Mouse (Mus musculus) CH12.LX (cell line): Measurements from ENCODE around the gene Mcm9. TPM values are rescaled to one million over a fixed set of nuclear protein-coding genes. Genes with fewer than 3 reads are reported as not detected.

ENCODE experiments used
- DNase-seq: peaks from one replicate; pipeline ENCODE4 v3.0.0-alpha.2; 2013; ENCODE audit errors: extremely low read depth
- H3K27ac ChIP-seq: 2 replicates; pipeline ENCODE4 v1.5.1; 2012; ENCODE audit warnings: low read depth, mild to moderate bottlenecking, control low read depth, moderate library complexity; ENCODE audit not compliant: insufficient read depth
- H3K27me3 ChIP-seq: replicated peaks from 2 replicates; pipeline ENCODE3; 2012; ENCODE audit warnings: inconsistent platforms
- H3K36me3 ChIP-seq, 2 experiments: replicated peaks in 1 of 2; 2 replicates each; pipeline versions ENCODE3 to v1.6.1; 2012; ENCODE audit warnings: inconsistent platforms in 1 of 2, low read length in 1 of 2, mild to moderate bottlenecking in 1 of 2, mixed read lengths in 1 of 2, moderate library complexity in 1 of 2; ENCODE audit not compliant: control insufficient read depth in 1 of 2, insufficient read depth in 1 of 2
- H3K4me1 ChIP-seq, 2 experiments: 2 replicates each; pipeline ENCODE4 v1.6.1; 2012; ENCODE audit warnings: inconsistent platforms in 1 of 2, moderate library complexity in 1 of 2; ENCODE audit not compliant: insufficient read depth in 2 of 2, control insufficient read depth in 1 of 2
- H3K4me2 ChIP-seq: 2 replicates; pipeline ENCODE4 v1.6.1; 2012; ENCODE audit warnings: low read depth, mild to moderate bottlenecking, control low read depth; ENCODE audit not compliant: poor library complexity, insufficient read depth, severe bottlenecking
- H3K4me3 ChIP-seq, 3 experiments: fragments of 150-350 bp in 1 of 3; sonication (generic) in 1 of 3; replicated peaks in 1 of 3; 2 replicates each; pipeline versions ENCODE3 to v1.5.1; 2011 to 2012; ENCODE audit warnings: low read depth in 2 of 3, low read length in 2 of 3, mild to moderate bottlenecking in 2 of 3, moderate library complexity in 2 of 3, control low read depth in 1 of 3, improper control_type of control experiment in 1 of 3, inconsistent platforms in 1 of 3, mixed read lengths in 1 of 3; ENCODE audit not compliant: poor library complexity in 1 of 3
- H3K79me2 ChIP-seq: replicated peaks from 2 replicates; pipeline ENCODE4 v1.6.1; 2012; ENCODE audit warnings: mild to moderate bottlenecking, moderate library complexity; ENCODE audit not compliant: control insufficient read depth, poor library complexity, insufficient read depth, severe bottlenecking; ENCODE audit errors: extremely low read depth
- H3K9ac ChIP-seq: 2 replicates; pipeline ENCODE4 v1.6.1; 2012; ENCODE audit warnings: low read depth, mild to moderate bottlenecking, control low read depth, moderate library complexity; ENCODE audit not compliant: insufficient read depth
- H3K9me3 ChIP-seq: replicated peaks from 2 replicates; pipeline ENCODE3; 2012; ENCODE audit warnings: low read length, inconsistent platforms, mixed read lengths
- BHLHE40 ChIP-seq: IDR thresholded peaks from 2 replicates; pipeline ENCODE4 v1.6.1; 2011; ENCODE audit warnings: mild to moderate bottlenecking, low read depth, low read length, improper control_type of control experiment
- CTCF ChIP-seq, 2 experiments: IDR thresholded peaks in 1 of 2; conservative IDR thresholded peaks in 1 of 2; 2 replicates each; pipeline ENCODE4 v1.5.1; 2011 to 2012; ENCODE audit warnings: low read depth in 2 of 2, low read length in 2 of 2, improper control_type of control experiment in 1 of 2, inconsistent platforms in 1 of 2, mild to moderate bottlenecking in 1 of 2, moderate library complexity in 1 of 2
- E2F4 ChIP-seq: IDR thresholded peaks from 2 replicates; pipeline ENCODE4 v1.6.1; 2011; ENCODE audit warnings: low read depth, low read length, improper control_type of control experiment; ENCODE audit not compliant: insufficient replicate concordance
- ELF1 ChIP-seq: IDR thresholded peaks from 2 replicates; pipeline ENCODE4 v1.6.1; 2014; ENCODE audit warnings: low read depth, mild to moderate bottlenecking, inconsistent platforms, low read length, improper control_type of control experiment
- ETS1 ChIP-seq: conservative IDR thresholded peaks from 2 replicates; pipeline ENCODE4 v1.6.1; 2012; ENCODE audit warnings: low read depth, mild to moderate bottlenecking, inconsistent platforms, low read length, improper control_type of control experiment, moderate library complexity
- MAFK ChIP-seq: IDR thresholded peaks from 2 replicates; pipeline ENCODE4 v1.6.1; 2011; ENCODE audit warnings: low read length, improper control_type of control experiment; ENCODE audit not compliant: insufficient replicate concordance
- MEF2A ChIP-seq: IDR thresholded peaks from 2 replicates; pipeline ENCODE4 v1.6.1; 2014; ENCODE audit warnings: low read depth, mild to moderate bottlenecking, inconsistent platforms, low read length, improper control_type of control experiment, borderline replicate concordance
- NELFE ChIP-seq: IDR thresholded peaks from 2 replicates; pipeline ENCODE4 v1.6.1; 2011; ENCODE audit warnings: low read depth, low read length, improper control_type of control experiment
- POLR2A ChIP-seq: IDR thresholded peaks from 2 replicates; pipeline ENCODE4 v1.6.1; 2011; ENCODE audit warnings: low read depth, mild to moderate bottlenecking, improper control_type of control experiment, low read length
- RAD21 ChIP-seq: IDR thresholded peaks from 2 replicates; pipeline ENCODE4 v1.6.1; 2011; ENCODE audit warnings: low read depth, mild to moderate bottlenecking, low read length, improper control_type of control experiment, moderate library complexity
- RCOR1 ChIP-seq: conservative IDR thresholded peaks from 2 replicates; pipeline ENCODE4 v1.6.1; 2012; ENCODE audit warnings: low read depth, mild to moderate bottlenecking, inconsistent platforms, low read length, improper control_type of control experiment
- UBTF ChIP-seq: IDR thresholded peaks from 2 replicates; pipeline ENCODE4 v1.6.1; 2012; ENCODE audit warnings: low read depth, mild to moderate bottlenecking, inconsistent platforms, low read length, improper control_type of control experiment, moderate library complexity
- USF1 ChIP-seq: IDR thresholded peaks from 2 replicates; pipeline ENCODE4 v1.6.1; 2014; ENCODE audit warnings: low read depth, mild to moderate bottlenecking, inconsistent platforms, low read length, improper control_type of control experiment
- ZNF384 ChIP-seq: IDR thresholded peaks from 2 replicates; pipeline ENCODE4 v1.6.1; 2012; ENCODE audit warnings: low read depth, low read length, improper control_type of control experiment, inconsistent platforms
- dilution Hi-C: fragments of 300-500 bp; cut with MboI; formaldehyde crosslinking; loops from 2 replicates; pipeline ENCODE4 v1.14.3; 2020; ENCODE audit warnings: low sequenced_read_pairs; ENCODE audit not compliant: extremely low pct_unique_long_range_greater_than_20kb, extremely low pct_ligation_motif_present
- in situ Hi-C: fragments of 300-500 bp; cut with MboI; formaldehyde crosslinking; loops from 3 replicates; pipeline ENCODE4 v1.14.3; 2019; ENCODE audit warnings: low sequenced_read_pairs, low pct_ligation_motif_present, low pct_unique_long_range_greater_than_20kb, mixed read lengths
- polyA plus RNA-seq: library from polyadenylated mRNA; unstranded; fragments of >175 nt; gene quantifications from 2 replicates; pipeline ENCODE4 v1.2.1, GENCODE M21; 2012; ENCODE audit warnings: low read depth; ENCODE audit not compliant: insufficient read length
- total RNA-seq, 2 experiments: library from RNA; depleted of rRNA; stranded (reverse); fragments of 300-350 nt in 1 of 2; fragments of >200 nt in 1 of 2; gene quantifications; 2 replicates each; pipeline ENCODE4 v1.2.3; 2012 to 2014

Gene Mcm9
- total and polyA plus RNA-seq, 3 experiments, result 6.7 to 15.9 (median 9.7) TPM

GRCm38 (mm10) chr10:53581087-53581486 lies 49.2 kb downstream of the Mcm9 start:
- H3K79me2 ChIP-seq, result no peaks in the 10 kb centered on the region
- no peaks in the 10 kb centered on the region for H3K4me1 ChIP-seq
- no peaks in the 10 kb centered on the region for H3K9me3 ChIP-seq
- peaks cover 0 to 5% of the 10 kb centered on the region in 2 experiments for H3K36me3 ChIP-seq
- dilution Hi-C loops, result no loop called here
- in situ Hi-C loops, result no loop called here
- no peak overlapping the region for H3K4me3 ChIP-seq
- TF ChIP-seq MEF2A (no peak), CTCF (conservative IDR thresholded peaks at IDR 0.05 in 1 of 2, IDR thresholded peaks at IDR 0.05 in 1 of 2; ENCODE audit: low read depth in 2 of 2, low read length in 2 of 2) (no peak), MAFK (no peak), BHLHE40 (no peak), POLR2A (no peak), NELFE (no peak), ELF1 (no peak)
- no peak overlapping the region for H3K27ac ChIP-seq
- DNase-seq, result no peak
- no peaks in the 10 kb centered on the region for H3K27me3 ChIP-seq
- no peak overlapping the region for H3K4me2 ChIP-seq
- no peak overlapping the region for H3K9ac ChIP-seq

GRCm38 (mm10) chr10:53580621-53581081 lies 49.6 kb downstream of the Mcm9 start:
- no peak overlapping the region for H3K27ac ChIP-seq
- no peaks in the 10 kb centered on the region for H3K9me3 ChIP-seq
- H3K27me3 ChIP-seq, result no peaks in the 10 kb centered on the region
- TF ChIP-seq ZNF384, result no peak
- TF ChIP-seq RAD21, result no peak
- no peak for TF ChIP-seq MAFK
- TF ChIP-seq UBTF, result no peak
- no peak for TF ChIP-seq RCOR1
- TF ChIP-seq, all 38 proteins: peak for 0
- no peak overlapping the region for H3K4me2 ChIP-seq
- in situ Hi-C loops, result no loop called here
- no peak for DNase-seq
- H3K79me2 ChIP-seq, result no peaks in the 10 kb centered on the region
- no peak overlapping the region for H3K9ac ChIP-seq
- no peaks in the 10 kb centered on the region for H3K4me1 ChIP-seq
- dilution Hi-C loops, result no loop called here
- H3K36me3 ChIP-seq, result peaks cover 0 to 5% of the 10 kb centered on the region in 2 experiments
- no peak overlapping the region for H3K4me3 ChIP-seq

- Histone ChIP-seq H3K27me3 (no peaks in the 10 kb centered on the region), H3K36me3 (peaks cover 0 to 5% of the 10 kb centered on the region in 2 experiments), H3K9ac (no peak overlapping the region), H3K79me2 (no peaks in the 10 kb centered on the region), H3K4me1 (no peaks in the 10 kb centered on the region), H3K4me3 (no peak overlapping the region), H3K9me3 (no peaks in the 10 kb centered on the region), H3K27ac (no peak overlapping the region), H3K4me2 (no peak overlapping the region)
- in situ Hi-C loops, result no loop called here
- TF ChIP-seq USF1 (no peak), MEF2A (no peak), E2F4 (no peak), ETS1 (no peak), RCOR1 (no peak)
- dilution Hi-C loops, result no loop called here
- no peak for DNase-seq
These were observed 50.1 kb downstream of the Mcm9 start for GRCm38 (mm10) chr10:53580137-53580536.
